Mouse (Mus musculus) effector memory CD4-positive, alpha-beta T cell, adult 5 months (primary cell): ENCODE results near the gene Pigw. TPM values are rescaled to one million over a fixed set of nuclear protein-coding genes. Genes with fewer than 3 reads are reported as not detected.

Source experiments
- polyA plus RNA-seq: library from polyadenylated mRNA; unstranded; fragments of 100-300 nt; shearing (Covaris generic); gene quantifications from one replicate; pipeline ENCODE4 v1.2.1, GENCODE M21; 2017

Pigw gene
- 2.2 TPM for polyA plus RNA-seq

GRCm38 (mm10) chr11:84879772-84880464, at the start of gene Pigw, which contains the start of gene Myo19:
Pigw (minus strand) TSS chr11:84880285.
Myo19 (plus strand) TSS chr11:84880148.

GRCm38 (mm10) chr11:84916053-84916702, 36.1 kb upstream of the Pigw start, which contains the start of gene Znhit3:
Znhit3 (minus strand) TSS chr11:84916366.

GRCm38 (mm10) chr11:84870337-84871043, 9.6 kb downstream of the Pigw start, which contains the start of gene Ggnbp2:
Ggnbp2 (minus strand) TSS chr11:84870817.

GRCm38 (mm10) chr11:84828516-84829399, 51.3 kb downstream of the Pigw start, which contains the start of gene Dhrs11:
Dhrs11 (minus strand) TSS chr11:84828994.

Other genes with a start within 250 kb of the Pigw start
- gene Mrm1, start 60.8 kb downstream of the Pigw start, polyA plus RNA-seq, result 27.5 TPM
- gene Dhrs11, start 51.3 kb downstream of the Pigw start, polyA plus RNA-seq, result 26.4 TPM
- 124 TPM for gene Ggnbp2, start 9.5 kb downstream of the Pigw start, polyA plus RNA-seq
- gene Myo19, start 137 bp downstream of the Pigw start, polyA plus RNA-seq, result 1.8 TPM
- gene Znhit3, start 36.1 kb upstream of the Pigw start, polyA plus RNA-seq, result 25.4 TPM
- not detected for gene Car4, start 77.5 kb upstream of the Pigw start, polyA plus RNA-seq